Mouse (Mus musculus) lung, postnatal 10 days (tissue): ENCODE measurements around the gene Gm38655.
"Not testable (repeated sequence)": the region's sequence is repeated elsewhere in the genome, so short reads cannot be mapped to it uniquely, and the experiment has no call there.

Experiments used
- DNase-seq: peaks from one replicate; pipeline ENCODE4 v3.0.0; 2021

The Gm38655 gene

GRCm38 (mm10) chr17:25175411-25175810 is at the start of gene Gm38655:
TSS of gene Gm38655 (minus strand) at chr17:25175471.
- peak; percentile 51 for DNase-seq

- no peak for DNase-seq
Observed at GRCm38 (mm10) chr17:25224586-25225222, 49.4 kb upstream of the Gm38655 start.

- no peak for DNase-seq
Observed at GRCm38 (mm10) chr17:25222951-25223601, 47.8 kb upstream of the Gm38655 start.

- not testable (repeated sequence) for DNase-seq
Observed at GRCm38 (mm10) chr17:25222504-25222940, 47.3 kb upstream of the Gm38655 start.

GRCm38 (mm10) chr17:25221821-25222503 is 46.7 kb upstream of the Gm38655 start:
- peak; percentile 64 for DNase-seq

- DNase-seq, result no peak
Observed at GRCm38 (mm10) chr17:25220746-25221145, 45.5 kb upstream of the Gm38655 start.

GRCm38 (mm10) chr17:25219492-25220295 is 44.4 kb upstream of the Gm38655 start:
- no peak for DNase-seq

GRCm38 (mm10) chr17:25218967-25219366 is 43.7 kb upstream of the Gm38655 start:
- no peak for DNase-seq

- DNase-seq, result no peak
Observed at GRCm38 (mm10) chr17:25215431-25215830, 40.2 kb upstream of the Gm38655 start.

GRCm38 (mm10) chr17:25211705-25212104 is 36.4 kb upstream of the Gm38655 start:
- DNase-seq, result no peak

- DNase-seq, result peak; percentile 62
Observed at GRCm38 (mm10) chr17:25210680-25211466, 35.6 kb upstream of the Gm38655 start.

GRCm38 (mm10) chr17:25210006-25210405 is 34.7 kb upstream of the Gm38655 start:
- peak; percentile 60 for DNase-seq

- no peak for DNase-seq
Observed at GRCm38 (mm10) chr17:25202401-25202800, 27.1 kb upstream of the Gm38655 start.

GRCm38 (mm10) chr17:25189091-25189490 is 13.8 kb upstream of the Gm38655 start:
- no peak for DNase-seq

- peak; percentile 82 for DNase-seq
Observed at GRCm38 (mm10) chr17:25188150-25189031, 13.1 kb upstream of the Gm38655 start, which contains the start of gene Unkl. TSS of gene Unkl (plus strand) at chr17:25188397.

GRCm38 (mm10) chr17:25187784-25188149 is 12.5 kb upstream of the Gm38655 start:
- DNase-seq, result no peak

GRCm38 (mm10) chr17:25184961-25185360 is 9.7 kb upstream of the Gm38655 start:
- no peak for DNase-seq

- peak; percentile 98 for DNase-seq
Observed at GRCm38 (mm10) chr17:25184129-25184691, 8.9 kb upstream of the Gm38655 start, which contains the start of gene BC003965. TSS of gene BC003965 (plus strand) at chr17:25184554.

GRCm38 (mm10) chr17:25183232-25183631 is 8.0 kb upstream of the Gm38655 start:
- no peak for DNase-seq

GRCm38 (mm10) chr17:25172558-25172957 is 2.7 kb downstream of the Gm38655 start:
- DNase-seq, result peak; percentile 29

- no peak for DNase-seq
Observed at GRCm38 (mm10) chr17:25169706-25170105, 5.6 kb downstream of the Gm38655 start.
